Mouse (Mus musculus): ENCODE measurements around the gene 1110004F10Rik. TPM values are rescaled to one million over a fixed set of nuclear protein-coding genes. Genes with fewer than 3 reads are reported as not detected.

1110004F10Rik gene
- polyA plus RNA-seq, 1 experiment: 69.7 TPM

GRCm38 (mm10) chr7:116134413-116135292 lies 95.5 kb downstream of the 1110004F10Rik start:
- Histone ChIP-seq H3K79me2 (ENCODE audit: control insufficient read depth, insufficient read depth) (no peaks in the 10 kb centered on the region), H3K27me3 (ENCODE audit: control insufficient read depth, insufficient read depth, insufficient read length) (peaks cover 27% of the 10 kb centered on the region), H3K4me2 (ENCODE audit: low read depth) (no peak overlapping the region), H3K36me3 (ENCODE audit: control insufficient read depth, insufficient read depth) (no peaks in the 10 kb centered on the region), H3ac (ENCODE audit: control insufficient read depth, insufficient read length) (no peak overlapping the region), H3K4me3 (no peak overlapping the region)
- TF ChIP-seq TCF3 (IDR thresholded peaks at IDR 0.05; ENCODE audit: insufficient read length, low read depth) (no peak), MYOD1 (IDR thresholded peaks at IDR 0.05; ENCODE audit: control insufficient read depth in 1 of 3, insufficient read length in 2 of 3, low read depth in 2 of 3) (no peak), E2F4 (IDR thresholded peaks at IDR 0.05; ENCODE audit: insufficient read depth) (no peak), TCF12 (IDR thresholded peaks at IDR 0.05; ENCODE audit: insufficient read depth, poor library complexity, severe bottlenecking) (no peak), SRF (IDR thresholded peaks at IDR 0.05; ENCODE audit: control insufficient read depth, insufficient read length, low read depth) (no peak), POLR2A (IDR thresholded peaks at IDR 0.05; ENCODE audit: insufficient read length, low read depth) (no peak), POLR2AphosphoS2 (IDR thresholded peaks at IDR 0.05; ENCODE audit: insufficient read length, low read depth) (no peak), USF1 (IDR thresholded peaks at IDR 0.05; ENCODE audit: low read depth) (no peak), MAX (IDR thresholded peaks at IDR 0.05; ENCODE audit: low read depth) (no peak), CEBPB (IDR thresholded peaks at IDR 0.05; ENCODE audit: insufficient read depth, poor library complexity, severe bottlenecking) (no peak), MYOG (IDR thresholded peaks at IDR 0.05; ENCODE audit: control insufficient read depth in 1 of 3, insufficient read depth in 1 of 3, insufficient read length in 2 of 3, low read depth in 2 of 3) (no peak), REST (IDR thresholded peaks at IDR 0.05; ENCODE audit: insufficient read depth, insufficient read length) (no peak)

- H3K4me3 ChIP-seq: no peak overlapping the region
- no peaks in the 10 kb centered on the region for H3K36me3 ChIP-seq (ENCODE audit: control insufficient read depth, insufficient read depth)
- TF ChIP-seq CEBPB (IDR thresholded peaks at IDR 0.05; ENCODE audit: insufficient read depth, poor library complexity, severe bottlenecking) (no peak), E2F4 (IDR thresholded peaks at IDR 0.05; ENCODE audit: insufficient read depth) (no peak)
These were observed 98.0 kb downstream of the 1110004F10Rik start for GRCm38 (mm10) chr7:116137149-116137548.

GRCm38 (mm10) chr7:116137671-116138070 lies 98.5 kb downstream of the 1110004F10Rik start:
- Histone ChIP-seq H3K36me3 (ENCODE audit: control insufficient read depth, insufficient read depth) (no peaks in the 10 kb centered on the region), H3K4me3 (no peak overlapping the region)

More at GRCm38 (mm10) chr7:116137149-116137548, 98.0 kb downstream of the 1110004F10Rik start:
- Histone ChIP-seq H3K27me3 (ENCODE audit: control insufficient read depth, insufficient read depth, insufficient read length) (peaks cover 34% of the 10 kb centered on the region), H3K4me2 (ENCODE audit: low read depth) (no peak overlapping the region), H3ac (ENCODE audit: control insufficient read depth, insufficient read length) (no peak overlapping the region), H3K79me2 (ENCODE audit: control insufficient read depth, insufficient read depth) (no peaks in the 10 kb centered on the region)

GRCm38 (mm10) chr7:116145030-116145429 lies 105.8 kb downstream of the 1110004F10Rik start:
- Histone ChIP-seq H3K4me2 (ENCODE audit: low read depth) (no peak overlapping the region), H3ac (ENCODE audit: control insufficient read depth, insufficient read length) (no peak overlapping the region), H3K36me3 (ENCODE audit: control insufficient read depth, insufficient read depth) (no peaks in the 10 kb centered on the region), H3K27me3 (ENCODE audit: control insufficient read depth, insufficient read depth, insufficient read length) (peaks cover 11% of the 10 kb centered on the region), H3K4me3 (no peak overlapping the region), H3K79me2 (ENCODE audit: control insufficient read depth, insufficient read depth) (no peaks in the 10 kb centered on the region)
- no peak for TF ChIP-seq MYOD1 (IDR thresholded peaks at IDR 0.05; ENCODE audit: control insufficient read depth in 1 of 3, insufficient read length in 2 of 3, low read depth in 2 of 3)
- no peak for TF ChIP-seq MYOG (IDR thresholded peaks at IDR 0.05; ENCODE audit: control insufficient read depth in 1 of 3, insufficient read depth in 1 of 3, insufficient read length in 2 of 3, low read depth in 2 of 3)
- no peak for TF ChIP-seq SRF (IDR thresholded peaks at IDR 0.05; ENCODE audit: control insufficient read depth, insufficient read length, low read depth)
- TF ChIP-seq POLR2AphosphoS2 (IDR thresholded peaks at IDR 0.05; ENCODE audit: insufficient read length, low read depth): no peak
- TF ChIP-seq USF1 (IDR thresholded peaks at IDR 0.05; ENCODE audit: low read depth): no peak
- TF ChIP-seq POLR2A (IDR thresholded peaks at IDR 0.05; ENCODE audit: insufficient read length, low read depth): no peak

More at GRCm38 (mm10) chr7:116137671-116138070, 98.5 kb downstream of the 1110004F10Rik start:
- H3K4me2 ChIP-seq (ENCODE audit: low read depth): no peak overlapping the region
- no peak overlapping the region for H3ac ChIP-seq (ENCODE audit: control insufficient read depth, insufficient read length)
- H3K79me2 ChIP-seq (ENCODE audit: control insufficient read depth, insufficient read depth): no peaks in the 10 kb centered on the region
- peaks cover 34% of the 10 kb centered on the region for H3K27me3 ChIP-seq (ENCODE audit: control insufficient read depth, insufficient read depth, insufficient read length)
- TF ChIP-seq USF1 (IDR thresholded peaks at IDR 0.05; ENCODE audit: low read depth): no peak
- no peak for TF ChIP-seq TCF12 (IDR thresholded peaks at IDR 0.05; ENCODE audit: insufficient read depth, poor library complexity, severe bottlenecking)
- TF ChIP-seq POLR2A (IDR thresholded peaks at IDR 0.05; ENCODE audit: insufficient read length, low read depth): no peak
- TF ChIP-seq TCF3 (IDR thresholded peaks at IDR 0.05; ENCODE audit: insufficient read length, low read depth): no peak
- no peak for TF ChIP-seq MYOD1 (IDR thresholded peaks at IDR 0.05; ENCODE audit: control insufficient read depth in 1 of 3, insufficient read length in 2 of 3, low read depth in 2 of 3)
- no peak for TF ChIP-seq MAX (IDR thresholded peaks at IDR 0.05; ENCODE audit: low read depth)
- no peak for TF ChIP-seq SRF (IDR thresholded peaks at IDR 0.05; ENCODE audit: control insufficient read depth, insufficient read length, low read depth)
- no peak for TF ChIP-seq CEBPB (IDR thresholded peaks at IDR 0.05; ENCODE audit: insufficient read depth, poor library complexity, severe bottlenecking)

- H3K4me3 ChIP-seq: no peak overlapping the region
- H3K27me3 ChIP-seq (ENCODE audit: control insufficient read depth, insufficient read depth, insufficient read length): peaks cover 5% of the 10 kb centered on the region
- no peak for TF ChIP-seq TCF12 (IDR thresholded peaks at IDR 0.05; ENCODE audit: insufficient read depth, poor library complexity, severe bottlenecking)
- no peak for TF ChIP-seq USF1 (IDR thresholded peaks at IDR 0.05; ENCODE audit: low read depth)
- TF ChIP-seq TCF3 (IDR thresholded peaks at IDR 0.05; ENCODE audit: insufficient read length, low read depth): no peak
- no peak for TF ChIP-seq CEBPB (IDR thresholded peaks at IDR 0.05; ENCODE audit: insufficient read depth, poor library complexity, severe bottlenecking)
- TF ChIP-seq MYOG (IDR thresholded peaks at IDR 0.05; ENCODE audit: control insufficient read depth in 1 of 3, insufficient read depth in 1 of 3, insufficient read length in 2 of 3, low read depth in 2 of 3): no peak
- no peak for TF ChIP-seq MYOD1 (IDR thresholded peaks at IDR 0.05; ENCODE audit: control insufficient read depth in 1 of 3, insufficient read length in 2 of 3, low read depth in 2 of 3)
- no peak for TF ChIP-seq REST (IDR thresholded peaks at IDR 0.05; ENCODE audit: insufficient read depth, insufficient read length)
- no peak for TF ChIP-seq E2F4 (IDR thresholded peaks at IDR 0.05; ENCODE audit: insufficient read depth)
- no peak for TF ChIP-seq POLR2AphosphoS2 (IDR thresholded peaks at IDR 0.05; ENCODE audit: insufficient read length, low read depth)
- no peak for TF ChIP-seq POLR2A (IDR thresholded peaks at IDR 0.05; ENCODE audit: insufficient read length, low read depth)
- no peak for TF ChIP-seq MAX (IDR thresholded peaks at IDR 0.05; ENCODE audit: low read depth)
- no peak for TF ChIP-seq SRF (IDR thresholded peaks at IDR 0.05; ENCODE audit: control insufficient read depth, insufficient read length, low read depth)
- H3K79me2 ChIP-seq (ENCODE audit: control insufficient read depth, insufficient read depth): no peaks in the 10 kb centered on the region
- no peaks in the 10 kb centered on the region for H3K36me3 ChIP-seq (ENCODE audit: control insufficient read depth, insufficient read depth)
- H3ac ChIP-seq (ENCODE audit: control insufficient read depth, insufficient read length): no peak overlapping the region
- no peak overlapping the region for H3K4me2 ChIP-seq (ENCODE audit: low read depth)
These were observed 107.9 kb downstream of the 1110004F10Rik start for GRCm38 (mm10) chr7:116147114-116147513.
